Mouse (Mus musculus) limb, embryonic 11.5 days (tissue): ENCODE results near the gene Gnaq. TPM values are rescaled to one million over a fixed set of nuclear protein-coding genes. Genes with fewer than 3 reads are reported as not detected.
"Not testable (repeated sequence)": the region's sequence is repeated elsewhere in the genome, so short reads cannot be mapped to it uniquely, and the experiment has no call there.

ENCODE experiments used
- ATAC-seq: fragments of 200-750 bp; cut with Nextera tagmentation; 2 replicates; pipeline ENCODE4 v1.8.0; 2017; ENCODE audit warnings: low read depth; ENCODE audit not compliant: insufficient number of reproducible peaks, low FRiP score, low TSS enrichment
- DNase-seq: peaks from one replicate; pipeline ENCODE4 v3.0.0-alpha.2; 2015; ENCODE audit warnings: low spot score
- H3K27ac ChIP-seq: fragments of 300-500 bp; sonication (generic); replicated peaks from 2 replicates; pipeline ENCODE4 v1.5.1; 2014; ENCODE audit warnings: low read depth, mild to moderate bottlenecking, low read length
- H3K27me3 ChIP-seq: fragments of 300-500 bp; sonication (generic); 2 replicates; pipeline ENCODE4 v1.6.1; 2014; ENCODE audit warnings: mild to moderate bottlenecking, low read length, mixed read lengths; ENCODE audit not compliant: control insufficient read depth, insufficient read depth
- H3K36me3 ChIP-seq: fragments of 300-500 bp; sonication (generic); 2 replicates; pipeline ENCODE4 v1.6.1; 2014; ENCODE audit warnings: mild to moderate bottlenecking, low read length, moderate library complexity, mixed read lengths; ENCODE audit not compliant: control insufficient read depth, insufficient read depth
- H3K4me1 ChIP-seq: fragments of 300-500 bp; sonication (generic); 2 replicates; pipeline ENCODE4 v1.6.1; 2014; ENCODE audit warnings: low read length, mixed read lengths; ENCODE audit not compliant: control insufficient read depth, insufficient read depth
- H3K4me2 ChIP-seq: fragments of 300-500 bp; sonication (generic); 2 replicates; pipeline ENCODE4 v1.6.1; 2014; ENCODE audit warnings: low read depth, mild to moderate bottlenecking, moderate library complexity; ENCODE audit not compliant: severe bottlenecking
- H3K4me3 ChIP-seq: fragments of 300-500 bp; sonication (generic); 2 replicates; pipeline ENCODE4 v1.5.1; 2014; ENCODE audit warnings: low read depth, low read length
- H3K9ac ChIP-seq: fragments of 300-500 bp; sonication (generic); 2 replicates; pipeline ENCODE4 v1.6.1; 2014; ENCODE audit warnings: mild to moderate bottlenecking, low read length
- H3K9me3 ChIP-seq: fragments of 300-500 bp; sonication (generic); 2 replicates; pipeline ENCODE4 v1.6.1; 2016; ENCODE audit warnings: low read length; ENCODE audit not compliant: control insufficient read depth
- WGBS: fragments of 180-500 bp; shearing (Covaris S2); extraction: QIAGEN DNeasy Blood & Tissue Kit; methylation state at CpG from one replicate; pipeline ENCODE4 v1.1.7; 2014; 5-methylcytosine and 5-hydroxymethylcytosine counted together
- polyA plus RNA-seq: library from polyadenylated mRNA; unstranded; fragments of >200 nt; fragmentation: Nextera tagmentation; extraction: Ambion mirVana; gene quantifications from 2 replicates; pipeline ENCODE4 v1.2.1, GENCODE M21; 2014

Gene Gnaq
- polyA plus RNA-seq, 1 experiment from 2014 or later, result 14.1 TPM

GRCm38 (mm10) chr19:16150328-16150727 is 17.7 kb downstream of the Gnaq start:
- Histone ChIP-seq H3K36me3 (no peaks in the 10 kb centered on the region), H3K4me2 (no peak overlapping the region), H3K9me3 (no peaks in the 10 kb centered on the region), H3K4me1 (no peaks in the 10 kb centered on the region), H3K27me3 (no peaks in the 10 kb centered on the region), H3K9ac (no peak overlapping the region), H3K4me3 (no peak overlapping the region), H3K27ac (no peak overlapping the region)
- DNase-seq, result no peak
- WGBS, result 76% methylated on average over 7 of the region's 7 CpGs
- no peak for ATAC-seq

DNA sequence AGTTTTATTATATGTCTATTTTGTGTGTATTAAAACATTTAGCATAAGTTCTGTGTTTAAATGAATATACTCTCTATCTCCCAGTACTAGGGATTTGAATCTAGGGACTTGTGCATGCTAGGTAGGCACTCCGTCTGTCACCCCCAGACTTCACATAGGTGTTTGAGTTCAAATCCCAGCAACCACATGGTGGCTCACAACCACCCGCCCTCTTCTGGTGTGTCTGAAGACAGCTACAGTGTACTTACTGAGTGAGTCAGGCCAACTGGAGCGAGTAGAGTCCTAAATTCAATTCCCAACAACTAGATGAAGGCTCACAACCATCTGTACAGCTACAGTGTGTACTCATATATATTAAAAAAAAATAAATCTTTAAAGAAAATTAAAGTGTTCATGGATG is 21.2 kb downstream of the Gnaq start:
- H3K36me3 ChIP-seq, result no peaks in the 10 kb centered on the region

GRCm38 (mm10) chr19:16154480-16154879 is 21.8 kb downstream of the Gnaq start:
- ATAC-seq (no peak), DNase-seq (no peak)
- no peaks in the 10 kb centered on the region for H3K27me3 ChIP-seq
- no peaks in the 10 kb centered on the region for H3K36me3 ChIP-seq
- no peak overlapping the region for H3K27ac ChIP-seq
- H3K9ac ChIP-seq, result no peak overlapping the region
- no peak overlapping the region for H3K4me3 ChIP-seq
- no peak overlapping the region for H3K4me2 ChIP-seq
- H3K9me3 ChIP-seq, result no peaks in the 10 kb centered on the region
- no peaks in the 10 kb centered on the region for H3K4me1 ChIP-seq

More for the DNA sequence above, 21.2 kb downstream of the Gnaq start:
- DNase-seq (no peak), ATAC-seq (no peak)
- Histone ChIP-seq H3K9ac (no peak overlapping the region), H3K27ac (no peak overlapping the region), H3K27me3 (no peaks in the 10 kb centered on the region), H3K4me2 (no peak overlapping the region), H3K4me1 (no peaks in the 10 kb centered on the region), H3K9me3 (no peaks in the 10 kb centered on the region), H3K4me3 (no peak overlapping the region)
- WGBS, result 87% methylated on average over 3 of the region's 3 CpGs

- Histone ChIP-seq H3K27me3 (no peaks in the 10 kb centered on the region), H3K36me3 (no peaks in the 10 kb centered on the region)
Measured at GRCm38 (mm10) chr19:16157120-16157519, 24.5 kb downstream of the Gnaq start.

GRCm38 (mm10) chr19:16160759-16161158 is 28.1 kb downstream of the Gnaq start:
- Histone ChIP-seq H3K9me3 (no peaks in the 10 kb centered on the region), H3K4me1 (no peaks in the 10 kb centered on the region), H3K4me3 (no peak overlapping the region), H3K27ac (no peak overlapping the region), H3K36me3 (no peaks in the 10 kb centered on the region), H3K9ac (no peak overlapping the region), H3K4me2 (no peak overlapping the region), H3K27me3 (no peaks in the 10 kb centered on the region)
- WGBS, result 91% methylated on average over 2 of the region's 2 CpGs
- DNase-seq (no peak), ATAC-seq (no peak)

More at GRCm38 (mm10) chr19:16157120-16157519, 24.5 kb downstream of the Gnaq start:
- Histone ChIP-seq H3K27ac (no peak overlapping the region), H3K4me3 (no peak overlapping the region), H3K9me3 (no peaks in the 10 kb centered on the region), H3K4me2 (no peak overlapping the region), H3K9ac (no peak overlapping the region), H3K4me1 (no peaks in the 10 kb centered on the region)
- 88% methylated on average over 7 of the region's 7 CpGs for WGBS
- ATAC-seq (no peak), DNase-seq (no peak)

DNA sequence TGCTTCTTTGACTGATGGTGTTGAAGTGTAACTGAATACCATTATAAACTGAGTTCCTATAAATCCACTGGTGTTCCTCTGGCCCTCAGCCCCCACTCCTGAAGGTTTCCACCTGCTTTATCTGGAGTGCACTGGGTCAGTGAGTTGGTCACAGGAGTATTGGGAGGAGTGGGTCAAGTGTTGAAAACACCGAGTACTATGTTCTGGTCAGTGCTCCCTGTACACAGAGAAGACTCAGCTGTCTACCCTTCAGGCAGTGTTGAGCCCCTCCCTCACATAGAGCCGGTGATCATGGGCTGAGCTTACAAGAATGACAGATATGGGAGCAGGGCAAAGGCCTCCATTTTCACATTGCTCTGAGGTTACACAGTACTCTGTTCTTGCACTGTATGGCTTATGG is 28.6 kb downstream of the Gnaq start:
- H3K27ac ChIP-seq, result no peak overlapping the region
- no peak for ATAC-seq
- 74% methylated on average over 2 of the region's 2 CpGs for whole genome bisulfite sequencing
- no peak overlapping the region for H3K4me3 ChIP-seq
- H3K9ac ChIP-seq, result no peak overlapping the region
- DNase-seq, result no peak
- no peaks in the 10 kb centered on the region for H3K4me1 ChIP-seq
- no peak overlapping the region for H3K4me2 ChIP-seq
- no peaks in the 10 kb centered on the region for H3K36me3 ChIP-seq
- H3K9me3 ChIP-seq, result no peaks in the 10 kb centered on the region
- H3K27me3 ChIP-seq, result no peaks in the 10 kb centered on the region

- H3K4me2 ChIP-seq, H3K27me3 ChIP-seq, DNase-seq, H3K4me3 ChIP-seq, H3K27ac ChIP-seq, H3K9me3 ChIP-seq, ATAC-seq, H3K36me3 ChIP-seq, H3K9ac ChIP-seq: not testable (repeated sequence)
- H3K4me1 ChIP-seq, result peaks cover 19% of the 10 kb centered on the region
- 92% methylated on average over 13 of the region's 13 CpGs for WGBS
Measured at GRCm38 (mm10) chr19:16164396-16164795, 31.8 kb downstream of the Gnaq start.

DNA sequence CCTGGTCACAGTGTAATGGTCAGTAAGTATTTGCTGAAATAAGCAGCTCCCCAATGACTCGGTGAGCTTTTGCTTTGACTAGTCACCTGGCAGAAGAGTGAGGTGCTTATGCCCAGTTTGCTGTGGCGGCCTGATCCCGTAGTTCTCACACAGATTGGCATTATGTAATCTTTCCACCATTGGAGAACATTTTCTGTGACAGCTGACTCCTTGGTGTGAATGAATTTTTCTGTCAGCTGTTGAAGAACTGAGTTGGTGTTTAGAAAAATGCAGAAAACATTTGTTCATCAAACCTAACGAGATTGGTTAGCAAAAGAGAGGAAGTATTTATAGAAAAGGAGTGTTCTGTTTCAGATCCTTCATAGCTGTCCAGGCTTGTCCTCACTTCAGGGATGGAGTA is 34.6 kb downstream of the Gnaq start:
- Histone ChIP-seq H3K36me3 (no peaks in the 10 kb centered on the region), H3K4me3 (no peak overlapping the region), H3K27me3 (no peaks in the 10 kb centered on the region), H3K9me3 (no peaks in the 10 kb centered on the region), H3K4me2 (no peak overlapping the region), H3K9ac (no peak overlapping the region), H3K4me1 (peaks cover 23% of the 10 kb centered on the region), H3K27ac (no peak overlapping the region)
- no peak for DNase-seq
- ATAC-seq, result no peak
- WGBS, result 76% methylated on average over 4 of the region's 4 CpGs

DNA sequence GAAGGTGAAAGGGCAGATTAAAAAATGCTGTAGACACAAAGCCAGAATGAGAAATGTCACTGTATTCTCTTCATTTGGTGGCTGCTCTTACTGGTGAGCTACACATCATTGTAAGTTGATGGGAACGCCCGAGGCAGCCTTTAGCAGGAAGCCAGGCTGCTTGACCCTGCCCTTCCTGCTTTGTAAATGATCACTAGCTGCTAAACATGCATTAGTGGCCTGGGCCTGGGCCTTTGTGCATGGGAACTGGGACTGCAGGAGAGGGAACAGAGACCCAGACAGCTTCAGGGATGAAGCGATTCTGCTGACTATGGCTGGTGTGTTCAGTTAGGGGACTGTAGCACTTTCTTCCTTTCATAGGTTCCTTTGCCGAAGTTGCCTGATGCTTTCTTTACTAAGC is 35.6 kb downstream of the Gnaq start:
- no peak for ATAC-seq
- peaks cover 23% of the 10 kb centered on the region for H3K4me1 ChIP-seq
- no peaks in the 10 kb centered on the region for H3K9me3 ChIP-seq
- peak overlapping the region; percentile 52; the same call in 1 of the 2 replicates for H3K27ac ChIP-seq
- WGBS, result 35% methylated on average over 4 of the region's 4 CpGs
- no peak overlapping the region for H3K9ac ChIP-seq
- peak; percentile 48 for DNase-seq
- H3K27me3 ChIP-seq, result no peaks in the 10 kb centered on the region
- no peak overlapping the region for H3K4me2 ChIP-seq
- no peaks in the 10 kb centered on the region for H3K36me3 ChIP-seq
- no peak overlapping the region for H3K4me3 ChIP-seq
